In genomic region chr19:4589081-4589480, GRCm38 (mm10) we compare ENCODE assay signal across 12 mouse cellular contexts. TPM values are rescaled to one million over a fixed set of nuclear protein-coding genes. Genes with fewer than 3 reads are reported as not detected.
DNase-seq lines count a peak whose midpoint lies in the region; ATAC-seq and TF ChIP-seq lines count a peak whose summit lies in the region.
"Had no signal": no experiment of that assay in that cellular context is flagged by ENCODE, and none has a peak within 500 bp of the region (broad histone marks: within the 10 kb centered on the region; RNA-seq: fewer than 3 reads in every experiment).

No protein-coding gene starts in this region.

- WGBS in heart, postnatal 0 days = 73% methylated on average over 1 of the region's 1 CpGs
- 67% methylated on average over 1 of the region's 1 CpGs for WGBS in heart, embryonic 11.5 days (ENCODE audit: insufficient replicate concordance)
- 60% methylated on average over 1 of the region's 1 CpGs for WGBS in liver, embryonic 14.5 days (ENCODE audit: insufficient replicate concordance)

- DNase-seq in heart, postnatal 0 days (ENCODE audit: low spot score) = no peak
- no peak for DNase-seq in liver, embryonic 14.5 days (ENCODE audit: low read depth in 3 of 3, low spot score in 3 of 3)
- DNase-seq in liver = no peak
- DNase-seq in Patski (ENCODE audit: low read depth, low spot score) = no peak
- DNase-seq in retina, embryonic 14.5 days (ENCODE audit: low spot score) = peak; percentile 30
- DNase-seq in frontal cortex, postnatal 14 days (ENCODE audit: low spot score in 2 of 2) = no peak
- DNase-seq: thymus, postnatal 36 days had no signal

- H3K4me2 ChIP-seq in heart, postnatal 0 days (ENCODE audit: low read depth, low read length) = no peak overlapping the region
- H3K4me2 ChIP-seq in heart, embryonic 11.5 days = no peak overlapping the region
- H3K4me2 ChIP-seq in liver, embryonic 14.5 days (ENCODE audit: low read depth) = no peak overlapping the region
- H3K4me2 ChIP-seq: heart, embryonic 15.5 days; limb, embryonic 12.5 days had no signal

- CTCF ChIA-PET in Patski (lab: Charles Lee) = interaction anchor here (1.5 kb wide), 1 partner anchor 258 kb away, joined by 3 read pairs; no protein-coding TSS in a partner anchor

- POLR2A ChIA-PET in Patski (lab: Charles Lee) = no interaction called here

- no peaks in the 10 kb centered on the region for H3K9me3 ChIP-seq in heart, postnatal 0 days (replicated peaks; ENCODE audit: control insufficient read depth, low read length)
- no peaks in the 10 kb centered on the region for H3K9me3 ChIP-seq in heart, embryonic 11.5 days (replicated peaks; ENCODE audit: control insufficient read depth, low read length)
- no peaks in the 10 kb centered on the region for H3K9me3 ChIP-seq in liver, embryonic 14.5 days (ENCODE audit: control insufficient read depth, low read length)
- H3K9me3 ChIP-seq: heart, embryonic 15.5 days; limb, embryonic 12.5 days; megakaryocyte, embryonic 14.5 days had no signal

- peak; percentile 51 for TF ChIP-seq CTCF in heart, postnatal 0 days (IDR thresholded peaks at IDR 0.05; ENCODE audit: low read depth)
- peak; percentile 59 for TF ChIP-seq CTCF in liver, embryonic 14.5 days (IDR thresholded peaks at IDR 0.05; ENCODE audit: low read depth)
- peak; percentile 60 for TF ChIP-seq CTCF in Patski (IDR thresholded peaks at IDR 0.05)

- no peak overlapping the region for H3K9ac ChIP-seq in heart, postnatal 0 days (replicated peaks; ENCODE audit: low read depth, low read length)
- H3K9ac ChIP-seq in heart, embryonic 11.5 days (ENCODE audit: low read depth, low read length) = no peak overlapping the region
- no peak overlapping the region for H3K9ac ChIP-seq in liver, embryonic 14.5 days (replicated peaks)
- H3K9ac ChIP-seq: heart, embryonic 15.5 days; limb, embryonic 12.5 days had no signal

- in situ Hi-C loops in Patski (cut with MboI; ENCODE audit: low pct_unique_long_range_greater_than_20kb) = no loop called here

- no peaks in the 10 kb centered on the region for H3K36me3 ChIP-seq in heart, postnatal 0 days (replicated peaks; ENCODE audit: control insufficient read depth, insufficient read depth, low read length)
- no peaks in the 10 kb centered on the region for H3K36me3 ChIP-seq in heart, embryonic 11.5 days (ENCODE audit: control insufficient read depth, insufficient read depth, low read length)
- H3K36me3 ChIP-seq in liver, embryonic 14.5 days (replicated peaks; ENCODE audit: control insufficient read depth, insufficient read depth, low read depth) = no peaks in the 10 kb centered on the region
- H3K36me3 ChIP-seq: heart, embryonic 15.5 days; limb, embryonic 12.5 days had no signal

- no peaks in the 10 kb centered on the region for H3K4me1 ChIP-seq in heart, postnatal 0 days (ENCODE audit: control insufficient read depth, insufficient read depth)
- H3K4me1 ChIP-seq in heart, embryonic 11.5 days (ENCODE audit: control insufficient read depth, insufficient read depth, low read length) = no peaks in the 10 kb centered on the region
- peaks cover 0 to 3% of the 10 kb centered on the region in 2 experiments; a peak in 1 of 4 replicates for H3K4me1 ChIP-seq in liver, embryonic 14.5 days (replicated peaks; ENCODE audit: control insufficient read depth in 2 of 2, insufficient read depth in 2 of 2, low read length in 1 of 2)
- H3K4me1 ChIP-seq: heart, embryonic 15.5 days; limb, embryonic 12.5 days; megakaryocyte, embryonic 14.5 days had no signal

- H3K27me3 ChIP-seq in heart, postnatal 0 days (ENCODE audit: control insufficient read depth, insufficient read depth, low read length) = no peaks in the 10 kb centered on the region
- no peaks in the 10 kb centered on the region for H3K27me3 ChIP-seq in heart, embryonic 11.5 days (ENCODE audit: control insufficient read depth, insufficient read depth, low read length)
- H3K27me3 ChIP-seq in liver, embryonic 14.5 days (ENCODE audit: control insufficient read depth, insufficient read depth, low read length) = no peaks in the 10 kb centered on the region; the same call in 1 of the 2 replicates
- H3K27me3 ChIP-seq in Patski = no peaks in the 10 kb centered on the region
- H3K27me3 ChIP-seq: heart, embryonic 15.5 days; limb, embryonic 12.5 days had no signal

- H3K27ac ChIP-seq in heart, postnatal 0 days (ENCODE audit: low read depth) = no peak overlapping the region
- no peak overlapping the region for H3K27ac ChIP-seq in heart, embryonic 11.5 days (ENCODE audit: low read depth, low read length)
- no peak overlapping the region for H3K27ac ChIP-seq in liver, embryonic 14.5 days
- H3K27ac ChIP-seq: heart, embryonic 15.5 days; limb, embryonic 12.5 days had no signal

- H3K4me3 ChIP-seq in heart, postnatal 0 days (ENCODE audit: low read depth, low read length) = no peak overlapping the region
- no peak overlapping the region for H3K4me3 ChIP-seq in heart, embryonic 11.5 days (ENCODE audit: low read depth, low read length)
- H3K4me3 ChIP-seq in liver, embryonic 14.5 days (ENCODE audit: insufficient read depth in 1 of 2, low read depth in 2 of 2, low read length in 2 of 2) = no peak overlapping the region
- H3K4me3 ChIP-seq: erythroblast, embryonic 14.5 days; heart, embryonic 15.5 days; limb, embryonic 12.5 days; megakaryocyte, embryonic 14.5 days had no signal

- no peak for TF ChIP-seq EP300 in heart, postnatal 0 days (IDR thresholded peaks at IDR 0.05; ENCODE audit: low read depth)
- no peak for TF ChIP-seq EP300 in liver, embryonic 14.5 days (IDR thresholded peaks at IDR 0.05; ENCODE audit: low read depth)

- ATAC-seq in heart, postnatal 0 days (ENCODE audit: insufficient read depth, low read depth) = no peak
- ATAC-seq in heart, embryonic 11.5 days (replicated peaks; ENCODE audit: insufficient number of reproducible peaks, low FRiP score, low TSS enrichment) = no peak
- no peak for ATAC-seq in liver, embryonic 14.5 days (ENCODE audit: insufficient read depth)
- ATAC-seq in Patski = no peak

RNA-seq across cellular contexts. Expression of gene Lrfn4, which starts 26.4 kb away (rescaled TPM):
- 32.2 and 45.8 TPM in 2 replicates for total RNA-seq in heart, postnatal 0 days (2014; rRNA removed; ENCODE audit: low replicate concordance)
- polyA plus RNA-seq in heart, postnatal 0 days (2015; fragmentation: Nextera tagmentation; extraction: Ambion mirVana) = 1.7 and 1.9 TPM in 2 replicates
- polyA plus RNA-seq in heart, embryonic 11.5 days (2014; fragmentation: Nextera tagmentation; extraction: Ambion mirVana) = 4.7 TPM in 2 replicates
- 2.1 and 2.6 TPM in 2 replicates for polyA plus RNA-seq in liver, embryonic 14.5 days (2012; rRNA removed)
- polyA plus RNA-seq in liver, embryonic 14.5 days (2014; fragmentation: Nextera tagmentation; extraction: Ambion mirVana) = 0.42 and 0.64 TPM in 2 replicates
- 46.6 TPM for polyA plus RNA-seq in Patski (2021)

RNA-seq across cellular contexts. Expression of gene Rce1, which starts 36.4 kb away (rescaled TPM):
- total RNA-seq in heart, postnatal 0 days (2014; rRNA removed; ENCODE audit: low replicate concordance) = 60.6 and 64.6 TPM in 2 replicates
- 24.8 and 25.6 TPM in 2 replicates for polyA plus RNA-seq in heart, postnatal 0 days (2015; fragmentation: Nextera tagmentation; extraction: Ambion mirVana)
- 39.0 and 39.9 TPM in 2 replicates for polyA plus RNA-seq in heart, embryonic 11.5 days (2014; fragmentation: Nextera tagmentation; extraction: Ambion mirVana)
- 20.0 and 26.7 TPM in 2 replicates for polyA plus RNA-seq in liver, embryonic 14.5 days (2012; rRNA removed)
- polyA plus RNA-seq in liver, embryonic 14.5 days (2014; fragmentation: Nextera tagmentation; extraction: Ambion mirVana) = 23.6 and 25.2 TPM in 2 replicates
- polyA plus RNA-seq in Patski (2021) = 45.5 TPM
